Mouse (Mus musculus) CH12.LX (cell line): ENCODE measurements around the gene Bst2. TPM values are rescaled to one million over a fixed set of nuclear protein-coding genes. Genes with fewer than 3 reads are reported as not detected.

Experiments used
- DNase-seq: peaks from one replicate; pipeline ENCODE4 v3.0.0-alpha.2; 2013; ENCODE audit errors: extremely low read depth
- H3K27ac ChIP-seq: 2 replicates; pipeline ENCODE4 v1.5.1; 2012; ENCODE audit warnings: low read depth, mild to moderate bottlenecking, control low read depth, moderate library complexity; ENCODE audit not compliant: insufficient read depth
- H3K27me3 ChIP-seq: replicated peaks from 2 replicates; pipeline ENCODE3; 2012; ENCODE audit warnings: inconsistent platforms
- H3K36me3 ChIP-seq, 2 experiments: replicated peaks in 1 of 2; 2 replicates each; pipeline versions ENCODE3 to v1.6.1; 2012; ENCODE audit warnings: inconsistent platforms in 1 of 2, low read length in 1 of 2, mild to moderate bottlenecking in 1 of 2, mixed read lengths in 1 of 2, moderate library complexity in 1 of 2; ENCODE audit not compliant: control insufficient read depth in 1 of 2, insufficient read depth in 1 of 2
- H3K4me1 ChIP-seq, 2 experiments: 2 replicates each; pipeline ENCODE4 v1.6.1; 2012; ENCODE audit warnings: inconsistent platforms in 1 of 2, moderate library complexity in 1 of 2; ENCODE audit not compliant: insufficient read depth in 2 of 2, control insufficient read depth in 1 of 2
- H3K4me2 ChIP-seq: 2 replicates; pipeline ENCODE4 v1.6.1; 2012; ENCODE audit warnings: low read depth, mild to moderate bottlenecking, control low read depth; ENCODE audit not compliant: poor library complexity, insufficient read depth, severe bottlenecking
- H3K4me3 ChIP-seq, 3 experiments: fragments of 150-350 bp in 1 of 3; sonication (generic) in 1 of 3; replicated peaks in 1 of 3; 2 replicates each; pipeline versions ENCODE3 to v1.5.1; 2011 to 2012; ENCODE audit warnings: low read depth in 2 of 3, low read length in 2 of 3, mild to moderate bottlenecking in 2 of 3, moderate library complexity in 2 of 3, control low read depth in 1 of 3, improper control_type of control experiment in 1 of 3, inconsistent platforms in 1 of 3, mixed read lengths in 1 of 3; ENCODE audit not compliant: poor library complexity in 1 of 3
- H3K79me2 ChIP-seq: replicated peaks from 2 replicates; pipeline ENCODE4 v1.6.1; 2012; ENCODE audit warnings: mild to moderate bottlenecking, moderate library complexity; ENCODE audit not compliant: control insufficient read depth, poor library complexity, insufficient read depth, severe bottlenecking; ENCODE audit errors: extremely low read depth
- H3K9ac ChIP-seq: 2 replicates; pipeline ENCODE4 v1.6.1; 2012; ENCODE audit warnings: low read depth, mild to moderate bottlenecking, control low read depth, moderate library complexity; ENCODE audit not compliant: insufficient read depth
- H3K9me3 ChIP-seq: replicated peaks from 2 replicates; pipeline ENCODE3; 2012; ENCODE audit warnings: low read length, inconsistent platforms, mixed read lengths
- BHLHE40 ChIP-seq: IDR thresholded peaks from 2 replicates; pipeline ENCODE4 v1.6.1; 2011; ENCODE audit warnings: mild to moderate bottlenecking, low read depth, low read length, improper control_type of control experiment
- CHD1 ChIP-seq: IDR thresholded peaks from 2 replicates; pipeline ENCODE4 v1.6.1; 2012; ENCODE audit warnings: low read depth, low read length, improper control_type of control experiment, inconsistent platforms
- CHD2 ChIP-seq: IDR thresholded peaks from 2 replicates; pipeline ENCODE4 v1.6.1; 2011; ENCODE audit warnings: low read length, improper control_type of control experiment
- CTCF ChIP-seq, 2 experiments: IDR thresholded peaks in 1 of 2; conservative IDR thresholded peaks in 1 of 2; 2 replicates each; pipeline ENCODE4 v1.5.1; 2011 to 2012; ENCODE audit warnings: low read depth in 2 of 2, low read length in 2 of 2, improper control_type of control experiment in 1 of 2, inconsistent platforms in 1 of 2, mild to moderate bottlenecking in 1 of 2, moderate library complexity in 1 of 2
- E2F4 ChIP-seq: IDR thresholded peaks from 2 replicates; pipeline ENCODE4 v1.6.1; 2011; ENCODE audit warnings: low read depth, low read length, improper control_type of control experiment; ENCODE audit not compliant: insufficient replicate concordance
- ELF1 ChIP-seq: IDR thresholded peaks from 2 replicates; pipeline ENCODE4 v1.6.1; 2014; ENCODE audit warnings: low read depth, mild to moderate bottlenecking, inconsistent platforms, low read length, improper control_type of control experiment
- EP300 ChIP-seq: IDR thresholded peaks from 2 replicates; pipeline ENCODE4 v1.6.1; 2011; ENCODE audit warnings: low read length, improper control_type of control experiment
- GABPA ChIP-seq: IDR thresholded peaks from 2 replicates; pipeline ENCODE4 v1.6.1; 2012; ENCODE audit warnings: low read depth, low read length, improper control_type of control experiment, inconsistent platforms; ENCODE audit not compliant: insufficient replicate concordance
- HCFC1 ChIP-seq: IDR thresholded peaks from 2 replicates; pipeline ENCODE4 v1.6.1; 2012; ENCODE audit warnings: low read depth, mild to moderate bottlenecking, inconsistent platforms, low read length, improper control_type of control experiment
- JUND ChIP-seq: conservative IDR thresholded peaks from 2 replicates; pipeline ENCODE4 v1.6.1; 2011; ENCODE audit warnings: low read depth, low read length, improper control_type of control experiment
- MAFK ChIP-seq: IDR thresholded peaks from 2 replicates; pipeline ENCODE4 v1.6.1; 2011; ENCODE audit warnings: low read length, improper control_type of control experiment; ENCODE audit not compliant: insufficient replicate concordance
- MAX ChIP-seq: IDR thresholded peaks from 2 replicates; pipeline ENCODE4 v1.6.1; 2011; ENCODE audit warnings: low read length, improper control_type of control experiment
- MYC ChIP-seq: IDR thresholded peaks from 2 replicates; pipeline ENCODE4 v1.6.1; 2011; ENCODE audit warnings: low read depth, mild to moderate bottlenecking, improper control_type of control experiment, low read length
- NELFE ChIP-seq: IDR thresholded peaks from 2 replicates; pipeline ENCODE4 v1.6.1; 2011; ENCODE audit warnings: low read depth, low read length, improper control_type of control experiment
- NRF1 ChIP-seq: IDR thresholded peaks from 2 replicates; pipeline ENCODE4 v1.6.1; 2014; ENCODE audit warnings: low read depth, mild to moderate bottlenecking, inconsistent platforms, low read length, improper control_type of control experiment, moderate library complexity
- POLR2A ChIP-seq: IDR thresholded peaks from 2 replicates; pipeline ENCODE4 v1.6.1; 2011; ENCODE audit warnings: low read depth, mild to moderate bottlenecking, improper control_type of control experiment, low read length
- POLR2AphosphoS2 ChIP-seq: IDR thresholded peaks from 2 replicates; pipeline ENCODE4 v1.6.1; 2011; ENCODE audit warnings: low read depth, low read length, improper control_type of control experiment
- RAD21 ChIP-seq: IDR thresholded peaks from 2 replicates; pipeline ENCODE4 v1.6.1; 2011; ENCODE audit warnings: low read depth, mild to moderate bottlenecking, low read length, improper control_type of control experiment, moderate library complexity
- SIN3A ChIP-seq: IDR thresholded peaks from 2 replicates; pipeline ENCODE4 v1.6.1; 2012; ENCODE audit warnings: low read length, improper control_type of control experiment, inconsistent platforms
- SMC3 ChIP-seq: IDR thresholded peaks from 2 replicates; pipeline ENCODE4 v1.6.1; 2011; ENCODE audit warnings: low read depth, low read length, improper control_type of control experiment
- TBP ChIP-seq: conservative IDR thresholded peaks from 2 replicates; pipeline ENCODE4 v1.6.1; 2011; ENCODE audit warnings: low read depth, low read length, improper control_type of control experiment
- ZMIZ1 ChIP-seq: IDR thresholded peaks from 2 replicates; pipeline ENCODE4 v1.6.1; 2012; ENCODE audit warnings: low read depth, mild to moderate bottlenecking, inconsistent platforms, low read length, improper control_type of control experiment
- dilution Hi-C: fragments of 300-500 bp; cut with MboI; formaldehyde crosslinking; loops from 2 replicates; pipeline ENCODE4 v1.14.3; 2020; ENCODE audit warnings: low sequenced_read_pairs; ENCODE audit not compliant: extremely low pct_unique_long_range_greater_than_20kb, extremely low pct_ligation_motif_present
- in situ Hi-C: fragments of 300-500 bp; cut with MboI; formaldehyde crosslinking; loops from 3 replicates; pipeline ENCODE4 v1.14.3; 2019; ENCODE audit warnings: low sequenced_read_pairs, low pct_ligation_motif_present, low pct_unique_long_range_greater_than_20kb, mixed read lengths
- polyA plus RNA-seq: library from polyadenylated mRNA; unstranded; fragments of >175 nt; gene quantifications from 2 replicates; pipeline ENCODE4 v1.2.1, GENCODE M21; 2012; ENCODE audit warnings: low read depth; ENCODE audit not compliant: insufficient read length
- total RNA-seq, 2 experiments: library from RNA; depleted of rRNA; stranded (reverse); fragments of 300-350 nt in 1 of 2; fragments of >200 nt in 1 of 2; gene quantifications; 2 replicates each; pipeline ENCODE4 v1.2.3; 2012 to 2014

The Bst2 gene
- total and polyA plus RNA-seq, 3 experiments = 214 to 424 (median 304) TPM

- in situ Hi-C loops = loop anchor here (10.0 kb wide), 1 partner anchor 61 kb away; no protein-coding TSS in a partner anchor
- no peak for TF ChIP-seq CHD2
- no peak for TF ChIP-seq CTCF (conservative IDR thresholded peaks at IDR 0.05 in 1 of 2, IDR thresholded peaks at IDR 0.05 in 1 of 2; ENCODE audit: low read depth in 2 of 2, low read length in 2 of 2)
- TF ChIP-seq GABPA = no peak
- no peak for TF ChIP-seq MAFK
- TF ChIP-seq RAD21 = no peak
- no peak for TF ChIP-seq SIN3A
- TF ChIP-seq HCFC1 = no peak
- TF ChIP-seq POLR2AphosphoS2 = no peak
- no peak for TF ChIP-seq CHD1
- no peak for TF ChIP-seq MYC
- TF ChIP-seq TBP = no peak
- TF ChIP-seq POLR2A = no peak
- no peak for TF ChIP-seq BHLHE40
- no peak for TF ChIP-seq MAX
- TF ChIP-seq EP300 = no peak
- no peak for TF ChIP-seq ZMIZ1
- TF ChIP-seq ELF1 = no peak
- TF ChIP-seq E2F4 = no peak
- TF ChIP-seq NRF1 = no peak
- TF ChIP-seq NELFE = no peak
- no peak overlapping the region for H3K27ac ChIP-seq
- dilution Hi-C loops = no loop called here
- no peak overlapping the region for H3K4me2 ChIP-seq
- H3K27me3 ChIP-seq = peaks cover 53% of the 10 kb centered on the region
- H3K9ac ChIP-seq = no peak overlapping the region
- no peaks in the 10 kb centered on the region for H3K79me2 ChIP-seq
- H3K4me3 ChIP-seq = no peak overlapping the region
- no peak for DNase-seq
- no peaks in the 10 kb centered on the region for H3K36me3 ChIP-seq
- peaks cover 2 to 8% of the 10 kb centered on the region in 2 experiments; a peak in 3 of 4 replicates for H3K4me1 ChIP-seq
- no peaks in the 10 kb centered on the region for H3K9me3 ChIP-seq
Observed at GRCm38 (mm10) chr8:71505326-71505725, 31.9 kb downstream of the Bst2 start.

GRCm38 (mm10) chr8:71504349-71504748 is 32.9 kb downstream of the Bst2 start:
- Histone ChIP-seq H3K9ac (no peak overlapping the region), H3K4me3 (no peak overlapping the region), H3K27me3 (peaks cover 43% of the 10 kb centered on the region), H3K9me3 (no peaks in the 10 kb centered on the region), H3K4me1 (peaks cover 2 to 8% of the 10 kb centered on the region in 2 experiments; a peak in 3 of 4 replicates), H3K4me2 (no peak overlapping the region), H3K36me3 (peaks cover 0 to 2% of the 10 kb centered on the region in 2 experiments), H3K27ac (no peak overlapping the region), H3K79me2 (no peaks in the 10 kb centered on the region)
- in situ Hi-C loops = loop anchor here (10.0 kb wide), 1 partner anchor 60 kb away; no protein-coding TSS in a partner anchor
- TF ChIP-seq SMC3 (no peak), HCFC1 (no peak), ZMIZ1 (no peak), CHD2 (no peak), MYC (no peak), POLR2AphosphoS2 (no peak), JUND (no peak)
- DNase-seq = no peak
- dilution Hi-C loops = no loop called here
